Mouse (Mus musculus) liver, embryonic 11.5 days (tissue): ENCODE data around the gene Cbx5. TPM values are rescaled to one million over a fixed set of nuclear protein-coding genes. Genes with fewer than 3 reads are reported as not detected.
A peak's percentile ranks its signal among the peaks of the same experiment; 100 is the strongest.

ENCODE experiments used
- ATAC-seq: fragments of 200-750 bp; cut with Nextera tagmentation; replicated peaks from 2 replicates; pipeline ENCODE4 v1.8.0; 2017; ENCODE audit warnings: moderate number of reproducible peaks, mild to moderate bottlenecking, moderate TSS enrichment, moderate library complexity; ENCODE audit not compliant: low FRiP score
- DNase-seq: peaks from one replicate; pipeline ENCODE4 v3.0.0-alpha.2; 2017; ENCODE audit warnings: low spot score
- H3K27ac ChIP-seq: fragments of 300-500 bp; sonication (generic); 2 replicates; pipeline ENCODE4 v1.5.1; 2014; ENCODE audit warnings: mild to moderate bottlenecking, low read depth, low read length, control low read depth
- H3K27me3 ChIP-seq: fragments of 300-500 bp; sonication (generic); replicated peaks from 2 replicates; pipeline ENCODE4 v1.6.1; 2014; ENCODE audit warnings: low read length, mixed read lengths; ENCODE audit not compliant: control insufficient read depth, insufficient read depth
- H3K36me3 ChIP-seq: fragments of 300-500 bp; sonication (generic); 2 replicates; pipeline ENCODE4 v1.6.1; 2014; ENCODE audit warnings: mild to moderate bottlenecking, low read length, moderate library complexity, mixed read lengths; ENCODE audit not compliant: control insufficient read depth, insufficient read depth
- H3K4me1 ChIP-seq: fragments of 300-500 bp; sonication (generic); replicated peaks from 2 replicates; pipeline ENCODE4 v1.6.1; 2014; ENCODE audit warnings: low read length, mixed read lengths; ENCODE audit not compliant: control insufficient read depth, insufficient read depth
- H3K4me2 ChIP-seq: fragments of 300-500 bp; sonication (generic); 2 replicates; pipeline ENCODE4 v1.6.1; 2014; ENCODE audit warnings: mild to moderate bottlenecking, control low read depth, moderate library complexity
- H3K4me3 ChIP-seq: fragments of 300-500 bp; sonication (generic); 2 replicates; pipeline ENCODE4 v1.5.1; 2014; ENCODE audit warnings: low read depth, low read length, control low read depth
- H3K9ac ChIP-seq: fragments of 300-500 bp; sonication (generic); 2 replicates; pipeline ENCODE4 v1.6.1; 2014; ENCODE audit warnings: low read depth, low read length, control low read depth
- H3K9me3 ChIP-seq: fragments of 300-500 bp; sonication (generic); 2 replicates; pipeline ENCODE4 v1.6.1; 2016; ENCODE audit warnings: low read length, inconsistent platforms, mixed read lengths; ENCODE audit not compliant: control insufficient read depth
- WGBS: fragments of 180-500 bp; shearing (Covaris S2); extraction: QIAGEN DNeasy Blood & Tissue Kit; methylation state at CpG from one replicate; pipeline ENCODE4 v1.1.7; 2014; 5-methylcytosine and 5-hydroxymethylcytosine counted together
- polyA plus RNA-seq: library from polyadenylated mRNA; unstranded; fragments of >200 nt; fragmentation: Nextera tagmentation; extraction: Ambion mirVana; gene quantifications from 2 replicates; pipeline ENCODE4 v1.2.1, GENCODE M21; 2014

Gene Cbx5
- polyA plus RNA-seq, 1 experiment from 2014 or later = 116 TPM

DNA sequence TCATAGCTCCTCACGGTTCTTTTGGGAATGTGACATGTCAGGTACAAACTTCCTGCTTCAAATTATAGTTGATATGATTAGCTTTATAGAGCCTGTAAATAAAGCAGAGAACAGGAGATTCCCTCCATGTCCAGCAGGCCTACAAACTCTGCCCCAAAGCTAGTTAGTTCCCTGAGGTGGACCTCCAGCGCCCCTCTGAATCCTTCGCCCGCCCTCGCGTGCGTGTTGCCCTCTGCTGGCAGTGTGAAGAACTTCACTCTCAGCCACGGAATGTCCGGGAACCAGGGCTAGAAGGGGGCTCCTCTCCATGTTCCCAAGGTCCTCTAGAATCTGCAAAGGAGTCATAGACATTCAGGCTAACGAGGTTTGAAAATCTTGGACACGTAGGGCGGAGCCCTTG, 61.5 kb downstream of the Cbx5 start:
- 5% methylated on average over 12 of the region's 12 CpGs for WGBS
- H3K27me3 ChIP-seq = peaks cover 81% of the 10 kb centered on the region
- ATAC-seq (no peak), DNase-seq (no peak)
- H3K4me1 ChIP-seq = peaks cover 21% of the 10 kb centered on the region
- no peaks in the 10 kb centered on the region for H3K9me3 ChIP-seq
- peak overlapping the region; percentile 37 for H3K4me2 ChIP-seq
- H3K36me3 ChIP-seq = no peaks in the 10 kb centered on the region
- H3K9ac ChIP-seq = no peak overlapping the region
- no peak overlapping the region for H3K4me3 ChIP-seq
- no peak overlapping the region for H3K27ac ChIP-seq

DNA sequence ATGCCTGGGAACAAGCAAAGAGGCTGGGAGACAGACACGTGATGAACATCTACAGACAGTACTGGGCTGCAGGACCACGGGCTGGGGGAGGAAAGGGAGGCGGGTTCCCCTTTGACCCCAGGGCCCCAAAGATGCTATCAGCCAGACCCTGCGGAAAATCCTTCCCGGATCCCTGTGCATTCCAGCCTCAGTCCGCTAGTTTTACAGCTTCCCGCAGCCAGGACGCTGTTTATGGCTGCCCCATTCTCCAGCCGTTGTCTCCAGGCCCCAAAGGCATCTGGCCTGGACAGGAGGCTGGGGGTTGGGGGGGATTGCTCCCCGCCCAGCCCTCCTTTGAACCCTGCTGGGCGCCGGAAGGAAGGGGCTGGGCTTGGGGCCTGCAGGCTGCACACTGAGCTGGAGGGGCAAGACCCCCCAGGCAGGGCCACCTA, 62.0 kb downstream of the Cbx5 start:
- Histone ChIP-seq H3K27me3 (peaks cover 84% of the 10 kb centered on the region), H3K36me3 (no peaks in the 10 kb centered on the region), H3K9ac (no peak overlapping the region), H3K27ac (no peak overlapping the region), H3K9me3 (no peaks in the 10 kb centered on the region), H3K4me1 (peaks cover 16% of the 10 kb centered on the region), H3K4me3 (no peak overlapping the region), H3K4me2 (peak overlapping the region; percentile 37)
- no peak; the same call in 1 of the 2 replicates for ATAC-seq
- no peak for DNase-seq
- 5% methylated on average over 12 of the region's 12 CpGs for WGBS

DNA sequence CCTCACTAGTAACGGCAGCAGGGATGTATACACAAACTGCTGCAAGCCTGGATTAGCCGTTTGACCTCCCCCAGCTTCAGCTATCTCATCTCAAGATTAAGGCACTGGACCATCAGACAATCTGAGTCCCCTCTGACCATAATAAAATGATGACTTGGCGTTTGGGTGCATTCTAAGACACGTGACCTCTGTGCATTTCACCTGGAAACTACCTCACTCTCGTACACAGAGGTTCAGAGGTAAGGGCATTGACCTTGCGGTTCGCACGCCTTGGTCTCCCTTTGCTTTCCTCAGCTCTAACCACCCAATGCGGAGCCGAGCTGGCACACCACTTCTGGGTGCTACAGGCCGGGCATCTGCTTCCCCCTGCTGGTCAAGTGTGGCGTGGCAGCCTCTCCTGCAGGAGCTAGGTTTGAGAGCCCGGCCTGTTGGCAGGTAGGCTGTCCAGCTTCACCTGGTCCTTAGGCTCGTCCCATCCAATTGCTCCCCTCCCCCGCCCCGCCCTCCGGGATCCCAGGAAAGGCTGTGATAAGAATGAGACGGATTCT, 62.7 kb downstream of the Cbx5 start:
- no peak overlapping the region for H3K4me3 ChIP-seq
- no peaks in the 10 kb centered on the region for H3K36me3 ChIP-seq
- DNase-seq = peak; percentile 86
- peaks cover 90% of the 10 kb centered on the region for H3K27me3 ChIP-seq
- peak; percentile 57 for ATAC-seq
- H3K27ac ChIP-seq = no peak overlapping the region
- WGBS = 2% methylated on average over 18 of the region's 18 CpGs
- H3K4me1 ChIP-seq = peaks cover 12% of the 10 kb centered on the region
- no peaks in the 10 kb centered on the region for H3K9me3 ChIP-seq
- H3K4me2 ChIP-seq = peak overlapping the region; percentile 37
- no peak overlapping the region for H3K9ac ChIP-seq

DNA sequence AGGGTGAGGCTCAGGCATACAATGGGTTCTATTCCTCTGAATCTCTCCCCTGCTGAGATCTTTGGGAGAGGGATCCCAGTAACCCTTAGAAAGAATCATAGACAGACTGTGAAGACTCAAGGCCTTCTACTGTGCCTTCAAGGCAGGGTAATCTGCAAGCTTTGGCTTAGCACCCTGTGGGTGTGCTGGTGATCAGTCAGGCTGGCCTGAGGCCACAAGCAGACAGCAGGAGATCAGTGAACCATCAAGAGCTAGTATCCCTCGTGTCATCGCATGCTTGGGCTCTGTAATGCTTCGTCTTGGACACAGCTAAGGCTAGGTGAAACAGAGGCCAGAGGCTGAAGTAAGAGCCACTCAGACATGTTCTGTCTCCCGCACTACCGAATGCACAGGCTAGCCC, 66.4 kb downstream of the Cbx5 start:
- peaks cover 97% of the 10 kb centered on the region for H3K27me3 ChIP-seq
- peaks cover 30% of the 10 kb centered on the region for H3K4me1 ChIP-seq
- no peak overlapping the region for H3K9ac ChIP-seq
- H3K4me2 ChIP-seq = no peak overlapping the region
- H3K36me3 ChIP-seq = no peaks in the 10 kb centered on the region
- ATAC-seq (no peak), DNase-seq (no peak)
- no peak overlapping the region for H3K27ac ChIP-seq
- 77% methylated on average over 5 of the region's 5 CpGs for WGBS
- H3K4me3 ChIP-seq = no peak overlapping the region
- H3K9me3 ChIP-seq = no peaks in the 10 kb centered on the region

DNA sequence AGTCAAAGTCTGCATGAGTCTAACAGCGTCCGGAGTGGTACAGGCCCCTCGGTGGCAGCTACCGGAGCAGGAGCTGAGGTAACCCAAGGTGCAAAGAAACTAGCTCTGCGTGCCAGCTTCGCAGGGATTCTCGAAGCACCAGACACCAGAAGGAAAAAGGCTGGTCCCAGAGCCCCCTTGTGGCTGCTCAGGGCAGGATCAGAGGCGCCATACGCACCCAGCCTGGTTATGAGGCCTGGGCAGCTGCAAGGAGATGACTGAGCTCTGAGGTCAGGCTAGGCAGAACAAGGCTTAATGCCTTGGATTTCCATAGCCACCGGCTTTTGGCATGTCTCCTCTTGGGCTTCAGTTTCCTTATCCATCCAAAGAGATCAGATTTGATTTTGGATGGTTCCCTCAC, 67.1 kb downstream of the Cbx5 start:
- Histone ChIP-seq H3K36me3 (no peaks in the 10 kb centered on the region), H3K4me2 (no peak overlapping the region), H3K9ac (no peak overlapping the region), H3K9me3 (no peaks in the 10 kb centered on the region), H3K4me1 (peaks cover 26% of the 10 kb centered on the region), H3K27me3 (peaks cover 98% of the 10 kb centered on the region), H3K4me3 (no peak overlapping the region), H3K27ac (no peak overlapping the region)
- DNase-seq (peak; percentile 61), ATAC-seq (no peak; the same call in 1 of the 2 replicates)
- 6% methylated on average over 10 of the region's 10 CpGs for WGBS

DNA sequence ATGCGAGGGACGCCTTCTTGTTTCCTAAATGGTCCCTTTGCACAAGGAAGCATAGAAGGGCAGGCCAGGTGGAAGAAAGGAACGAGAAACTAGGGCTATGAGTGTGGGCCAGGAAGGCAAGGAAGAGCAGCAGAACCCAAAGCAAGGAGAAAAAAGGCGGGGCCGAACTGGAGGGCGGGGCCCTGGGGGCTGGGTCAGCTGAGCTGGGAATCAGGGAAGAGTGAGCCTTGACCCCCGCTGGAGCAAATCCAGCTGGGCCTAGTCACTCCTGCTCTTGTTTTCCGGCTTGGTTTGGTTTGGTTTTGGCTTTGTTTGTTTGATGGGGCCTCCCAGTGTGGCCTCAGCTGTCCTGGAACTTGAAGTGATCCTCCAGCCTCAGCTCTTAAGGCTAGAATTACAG, 68.3 kb downstream of the Cbx5 start:
- Histone ChIP-seq H3K9ac (no peak overlapping the region), H3K27me3 (peaks cover 98% of the 10 kb centered on the region), H3K36me3 (no peaks in the 10 kb centered on the region), H3K9me3 (no peaks in the 10 kb centered on the region), H3K4me2 (no peak overlapping the region), H3K27ac (no peak overlapping the region), H3K4me1 (peaks cover 18% of the 10 kb centered on the region), H3K4me3 (no peak overlapping the region)
- 15% methylated on average over 8 of the region's 8 CpGs for WGBS
- no peak for DNase-seq
- no peak for ATAC-seq

DNA sequence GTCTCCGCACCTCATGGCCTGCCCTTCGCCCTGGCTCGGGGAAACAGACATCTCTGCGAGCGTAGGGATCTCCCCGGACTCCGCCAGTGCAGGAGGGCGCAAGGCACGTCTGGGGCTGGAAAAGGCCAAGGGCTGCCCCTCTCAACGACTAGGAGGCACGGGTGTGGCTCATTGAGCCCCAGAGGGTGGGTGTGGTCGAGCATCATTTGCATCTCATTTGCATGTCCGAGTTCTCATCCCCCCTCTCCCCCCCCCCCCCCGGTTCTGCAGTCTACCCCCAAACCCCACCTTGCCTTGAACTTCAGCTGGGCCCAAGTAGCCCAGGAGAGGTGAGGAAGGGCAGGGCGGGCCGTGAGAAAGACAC, 69.3 kb downstream of the Cbx5 start:
- peak overlapping the region; percentile 30; the same call in 1 of the 2 replicates for H3K4me3 ChIP-seq
- DNase-seq = no peak
- no peak overlapping the region for H3K27ac ChIP-seq
- peaks cover 18% of the 10 kb centered on the region for H3K4me1 ChIP-seq
- ATAC-seq = no peak
- no peaks in the 10 kb centered on the region for H3K9me3 ChIP-seq
- peaks cover 96% of the 10 kb centered on the region for H3K27me3 ChIP-seq
- WGBS = 13% methylated on average over 15 of the region's 16 CpGs
- no peak overlapping the region for H3K9ac ChIP-seq
- H3K4me2 ChIP-seq = peak overlapping the region; percentile 88
- no peaks in the 10 kb centered on the region for H3K36me3 ChIP-seq

DNA sequence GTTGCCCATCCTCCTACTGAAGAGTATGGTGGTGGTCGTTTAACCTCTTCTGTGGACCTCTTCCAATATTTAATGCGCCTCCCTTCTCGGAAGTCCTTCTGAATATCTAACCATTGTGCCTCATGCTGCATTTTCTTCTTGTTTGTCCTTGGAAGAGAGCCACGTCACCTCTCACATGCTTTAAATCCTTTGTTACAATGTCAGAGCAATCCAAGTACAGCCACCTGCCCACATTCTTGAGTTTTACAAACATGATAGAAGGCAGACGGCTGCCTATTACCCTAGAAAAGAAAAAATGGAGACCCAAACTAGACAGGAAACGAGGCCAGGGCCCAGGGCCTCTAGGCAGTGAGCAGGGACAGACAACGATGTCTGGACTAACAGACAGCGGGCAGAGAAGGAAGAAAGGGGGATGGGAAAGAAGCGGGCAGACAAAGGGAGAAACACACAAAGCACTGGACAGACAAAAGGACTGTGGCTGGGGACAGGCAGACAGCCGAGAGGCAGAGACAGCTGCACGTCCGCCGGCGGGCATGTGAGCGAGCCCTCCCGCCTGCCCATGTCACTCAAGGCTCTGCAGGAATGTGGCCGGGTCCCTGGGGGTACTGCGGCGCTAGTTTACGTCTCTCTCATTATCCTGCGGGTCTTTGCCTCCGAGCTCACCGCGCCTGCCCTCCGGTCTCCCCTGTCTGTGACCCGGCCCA, 69.9 kb downstream of the Cbx5 start:
- Histone ChIP-seq H3K4me3 (peak overlapping the region; percentile 55), H3K9ac (no peak overlapping the region), H3K4me2 (peak overlapping the region; percentile 88), H3K27ac (no peak overlapping the region), H3K36me3 (no peaks in the 10 kb centered on the region), H3K4me1 (peaks cover 23% of the 10 kb centered on the region), H3K9me3 (no peaks in the 10 kb centered on the region), H3K27me3 (peaks cover 90% of the 10 kb centered on the region)
- no peak for DNase-seq
- no peak for ATAC-seq
- 5% methylated on average over 26 of the region's 26 CpGs for WGBS
